Mouse (Mus musculus): ENCODE data around the gene Gm5089. TPM values are rescaled to one million over a fixed set of nuclear protein-coding genes. Genes with fewer than 3 reads are reported as not detected.
A peak's percentile ranks its signal among the peaks of the same experiment; 100 is the strongest.

The Gm5089 gene
- polyA plus RNA-seq, 1 experiment, result not detected

- no peaks in the 10 kb centered on the region for H3K36me3 ChIP-seq (ENCODE audit: control insufficient read depth, insufficient read depth)
- H3ac ChIP-seq (ENCODE audit: control insufficient read depth, insufficient read length), result no peak overlapping the region
- H3K27me3 ChIP-seq (ENCODE audit: control insufficient read depth, insufficient read depth, insufficient read length), result peaks cover 20% of the 10 kb centered on the region
- no peaks in the 10 kb centered on the region for H3K79me2 ChIP-seq (ENCODE audit: control insufficient read depth, insufficient read depth)
- TF ChIP-seq TCF12 (IDR thresholded peaks at IDR 0.05; ENCODE audit: insufficient read depth, poor library complexity, severe bottlenecking) (no peak), MYOG (IDR thresholded peaks at IDR 0.05; ENCODE audit: control insufficient read depth in 1 of 3, insufficient read depth in 1 of 3, insufficient read length in 2 of 3, low read depth in 2 of 3) (no peak), CEBPB (IDR thresholded peaks at IDR 0.05; ENCODE audit: insufficient read depth, poor library complexity, severe bottlenecking) (no peak), POLR2A (IDR thresholded peaks at IDR 0.05; ENCODE audit: insufficient read length, low read depth) (no peak), TCF3 (IDR thresholded peaks at IDR 0.05; ENCODE audit: insufficient read length, low read depth) (no peak), USF1 (IDR thresholded peaks at IDR 0.05; ENCODE audit: low read depth) (no peak), MYOD1 (IDR thresholded peaks at IDR 0.05; ENCODE audit: control insufficient read depth in 1 of 3, insufficient read length in 2 of 3, low read depth in 2 of 3) (no peak), MAX (IDR thresholded peaks at IDR 0.05; ENCODE audit: low read depth) (no peak), REST (IDR thresholded peaks at IDR 0.05; ENCODE audit: insufficient read depth, insufficient read length) (no peak), POLR2AphosphoS2 (IDR thresholded peaks at IDR 0.05; ENCODE audit: insufficient read length, low read depth) (no peak), SRF (IDR thresholded peaks at IDR 0.05; ENCODE audit: control insufficient read depth, insufficient read length, low read depth) (no peak), E2F4 (IDR thresholded peaks at IDR 0.05; ENCODE audit: insufficient read depth) (no peak)
- H3K4me2 ChIP-seq (ENCODE audit: low read depth), result no peak overlapping the region
- H3K4me3 ChIP-seq, result no peak overlapping the region
These were observed 1.9 kb upstream of the Gm5089 start for GRCm38 (mm10) chr14:122452701-122453387.

DNA sequence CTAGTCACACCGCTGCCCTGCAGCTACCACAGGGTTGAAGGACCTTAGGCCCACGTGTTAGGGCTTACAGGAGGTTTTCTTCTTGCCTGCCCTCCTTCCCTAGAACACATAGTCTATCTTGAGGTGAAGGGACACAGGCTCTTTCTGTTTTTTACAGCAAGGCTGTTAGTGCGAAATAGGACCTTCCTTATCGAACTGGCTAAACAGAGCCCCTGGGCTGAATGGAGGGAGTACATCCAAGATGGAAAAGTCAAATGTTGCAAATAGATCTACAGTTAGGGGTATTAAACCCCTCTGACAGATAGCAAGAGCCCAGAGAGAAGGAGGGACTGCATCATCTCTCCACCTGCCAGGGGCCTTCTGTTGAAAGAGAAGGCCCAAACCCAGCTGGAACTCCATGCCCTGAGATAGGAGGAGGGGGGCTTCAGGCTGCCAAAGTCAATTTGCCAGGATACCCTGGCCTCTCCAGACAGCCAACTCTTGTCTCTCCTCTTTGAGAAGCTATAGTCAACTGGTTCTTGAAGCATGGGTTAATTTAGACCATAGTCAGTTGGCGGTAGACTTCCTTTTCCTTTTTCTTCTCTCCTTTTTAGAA lies 733 bp upstream of the Gm5089 start:
- Histone ChIP-seq H3ac (ENCODE audit: control insufficient read depth, insufficient read length) (no peak overlapping the region), H3K4me2 (ENCODE audit: low read depth) (no peak overlapping the region), H3K79me2 (ENCODE audit: control insufficient read depth, insufficient read depth) (no peaks in the 10 kb centered on the region), H3K36me3 (ENCODE audit: control insufficient read depth, insufficient read depth) (no peaks in the 10 kb centered on the region), H3K27me3 (ENCODE audit: control insufficient read depth, insufficient read depth, insufficient read length) (peaks cover 20% of the 10 kb centered on the region), H3K4me3 (no peak overlapping the region)
- TF ChIP-seq SRF (IDR thresholded peaks at IDR 0.05; ENCODE audit: control insufficient read depth, insufficient read length, low read depth) (no peak), TCF12 (IDR thresholded peaks at IDR 0.05; ENCODE audit: insufficient read depth, poor library complexity, severe bottlenecking) (no peak), CEBPB (IDR thresholded peaks at IDR 0.05; ENCODE audit: insufficient read depth, poor library complexity, severe bottlenecking) (no peak), MAX (IDR thresholded peaks at IDR 0.05; ENCODE audit: low read depth) (no peak), E2F4 (IDR thresholded peaks at IDR 0.05; ENCODE audit: insufficient read depth) (no peak), MYOD1 (IDR thresholded peaks at IDR 0.05; ENCODE audit: control insufficient read depth in 1 of 3, insufficient read length in 2 of 3, low read depth in 2 of 3) (no peak), MYOG (IDR thresholded peaks at IDR 0.05; ENCODE audit: control insufficient read depth in 1 of 3, insufficient read depth in 1 of 3, insufficient read length in 2 of 3, low read depth in 2 of 3) (no peak)

DNA sequence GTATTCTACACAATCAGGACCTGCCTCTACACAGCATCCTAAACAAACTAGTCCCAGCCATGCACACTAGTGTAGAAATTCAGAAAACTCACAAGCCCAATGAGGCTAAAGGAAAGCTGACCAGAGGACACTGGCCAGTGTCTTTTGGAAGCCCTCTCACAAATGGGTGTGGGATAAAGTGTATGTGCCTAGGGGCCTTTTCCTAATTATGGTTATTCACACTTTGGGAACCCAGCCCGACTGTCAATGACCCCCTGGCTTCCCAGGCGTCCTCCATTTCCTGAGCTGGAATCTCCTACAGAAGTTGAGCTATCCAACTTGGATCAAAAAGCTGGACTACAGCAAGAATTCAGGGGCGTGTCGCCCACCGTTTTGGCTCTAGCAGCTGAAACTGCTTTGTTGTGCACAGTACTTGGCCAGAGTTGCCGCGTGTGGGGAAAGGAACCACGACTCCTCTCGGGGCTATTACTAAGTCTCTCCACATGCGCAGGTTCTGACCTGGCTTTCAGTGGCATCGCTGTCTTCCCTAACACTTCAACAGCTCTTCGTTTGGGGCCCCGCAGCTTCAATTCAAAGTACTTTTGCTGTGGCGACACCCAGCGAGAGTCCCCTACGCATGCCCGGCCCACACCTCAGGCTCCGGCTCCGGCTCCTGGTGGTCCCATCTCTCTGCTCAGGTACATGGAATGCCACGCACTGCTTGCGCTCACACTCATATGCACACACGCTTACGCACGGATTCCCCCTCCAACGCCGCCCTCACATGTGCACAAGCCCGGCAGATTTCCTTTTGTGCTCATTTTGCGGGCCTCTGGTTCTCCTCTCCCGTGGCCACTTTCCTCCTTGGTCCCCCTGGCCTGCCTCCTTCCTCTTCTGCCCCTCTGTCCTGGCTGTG lies 1.1 kb downstream of the Gm5089 start:
- Histone ChIP-seq H3K79me2 (ENCODE audit: control insufficient read depth, insufficient read depth) (no peaks in the 10 kb centered on the region), H3K4me2 (ENCODE audit: low read depth) (peak overlapping the region; percentile 64), H3ac (ENCODE audit: control insufficient read depth, insufficient read length) (no peak overlapping the region), H3K27me3 (ENCODE audit: control insufficient read depth, insufficient read depth, insufficient read length) (peaks cover 31% of the 10 kb centered on the region), H3K36me3 (ENCODE audit: control insufficient read depth, insufficient read depth) (no peaks in the 10 kb centered on the region), H3K4me3 (no peak overlapping the region)
- TF ChIP-seq REST (IDR thresholded peaks at IDR 0.05; ENCODE audit: insufficient read depth, insufficient read length) (no peak), TCF3 (IDR thresholded peaks at IDR 0.05; ENCODE audit: insufficient read length, low read depth) (no peak), POLR2A (IDR thresholded peaks at IDR 0.05; ENCODE audit: insufficient read length, low read depth) (no peak), POLR2AphosphoS2 (IDR thresholded peaks at IDR 0.05; ENCODE audit: insufficient read length, low read depth) (no peak), TCF12 (IDR thresholded peaks at IDR 0.05; ENCODE audit: insufficient read depth, poor library complexity, severe bottlenecking) (no peak), E2F4 (IDR thresholded peaks at IDR 0.05; ENCODE audit: insufficient read depth) (no peak), MYOD1 (IDR thresholded peaks at IDR 0.05; ENCODE audit: control insufficient read depth in 1 of 3, insufficient read length in 2 of 3, low read depth in 2 of 3) (no peak), CEBPB (IDR thresholded peaks at IDR 0.05; ENCODE audit: insufficient read depth, poor library complexity, severe bottlenecking) (no peak), MYOG (IDR thresholded peaks at IDR 0.05; ENCODE audit: control insufficient read depth in 1 of 3, insufficient read depth in 1 of 3, insufficient read length in 2 of 3, low read depth in 2 of 3) (no peak), USF1 (IDR thresholded peaks at IDR 0.05; ENCODE audit: low read depth) (no peak), MAX (IDR thresholded peaks at IDR 0.05; ENCODE audit: low read depth) (no peak)

DNA sequence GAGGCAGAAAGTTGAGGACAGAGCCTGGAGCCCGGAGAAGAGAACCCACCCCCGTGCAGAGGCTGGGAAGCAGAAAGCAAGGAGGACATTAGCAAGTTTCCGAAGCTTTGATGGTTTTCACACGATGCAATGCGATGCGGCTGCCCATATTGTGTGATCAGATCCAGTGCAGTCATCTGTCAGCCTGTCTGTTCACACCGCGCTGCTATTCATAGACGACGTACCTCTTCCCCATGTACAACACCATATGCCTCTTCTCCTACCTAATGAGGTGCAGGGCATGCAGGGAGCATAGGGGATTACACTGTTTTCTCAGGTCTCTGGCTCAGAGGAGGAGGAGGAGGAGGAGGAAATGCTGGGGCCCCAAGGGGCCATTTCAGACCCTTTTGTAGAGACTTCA lies 14.1 kb downstream of the Gm5089 start:
- H3K4me2 ChIP-seq (ENCODE audit: low read depth), result no peak overlapping the region
- no peak for TF ChIP-seq MYOG (IDR thresholded peaks at IDR 0.05; ENCODE audit: control insufficient read depth in 1 of 3, insufficient read depth in 1 of 3, insufficient read length in 2 of 3, low read depth in 2 of 3)
- no peak for TF ChIP-seq TCF12 (IDR thresholded peaks at IDR 0.05; ENCODE audit: insufficient read depth, poor library complexity, severe bottlenecking)
- TF ChIP-seq REST (IDR thresholded peaks at IDR 0.05; ENCODE audit: insufficient read depth, insufficient read length), result no peak
- no peak for TF ChIP-seq E2F4 (IDR thresholded peaks at IDR 0.05; ENCODE audit: insufficient read depth)
- TF ChIP-seq USF1 (IDR thresholded peaks at IDR 0.05; ENCODE audit: low read depth), result no peak
- TF ChIP-seq CEBPB (IDR thresholded peaks at IDR 0.05; ENCODE audit: insufficient read depth, poor library complexity, severe bottlenecking), result no peak
- TF ChIP-seq SRF (IDR thresholded peaks at IDR 0.05; ENCODE audit: control insufficient read depth, insufficient read length, low read depth), result no peak
- no peak for TF ChIP-seq TCF3 (IDR thresholded peaks at IDR 0.05; ENCODE audit: insufficient read length, low read depth)
- TF ChIP-seq POLR2A (IDR thresholded peaks at IDR 0.05; ENCODE audit: insufficient read length, low read depth), result no peak
- TF ChIP-seq MYOD1 (IDR thresholded peaks at IDR 0.05; ENCODE audit: control insufficient read depth in 1 of 3, insufficient read length in 2 of 3, low read depth in 2 of 3), result no peak
- TF ChIP-seq POLR2AphosphoS2 (IDR thresholded peaks at IDR 0.05; ENCODE audit: insufficient read length, low read depth), result no peak
- TF ChIP-seq MAX (IDR thresholded peaks at IDR 0.05; ENCODE audit: low read depth), result no peak
- H3K4me3 ChIP-seq, result no peak overlapping the region
- H3ac ChIP-seq (ENCODE audit: control insufficient read depth, insufficient read length), result no peak overlapping the region
- peaks cover 8% of the 10 kb centered on the region for H3K27me3 ChIP-seq (ENCODE audit: control insufficient read depth, insufficient read depth, insufficient read length)
- H3K79me2 ChIP-seq (ENCODE audit: control insufficient read depth, insufficient read depth), result no peaks in the 10 kb centered on the region
- H3K36me3 ChIP-seq (ENCODE audit: control insufficient read depth, insufficient read depth), result no peaks in the 10 kb centered on the region
